Mouse (Mus musculus) liver, postnatal 0 days (tissue): ENCODE results near the gene Ppp3cb. TPM values are rescaled to one million over a fixed set of nuclear protein-coding genes. Genes with fewer than 3 reads are reported as not detected.
A peak's percentile ranks its signal among the peaks of the same experiment; 100 is the strongest.

Experiments used
- ATAC-seq: fragments of 200-750 bp; cut with Nextera tagmentation; 2 replicates; pipeline ENCODE4 v1.8.0; 2017; ENCODE audit warnings: mild to moderate bottlenecking, moderate library complexity
- DNase-seq: peaks from one replicate; pipeline ENCODE4 v3.0.0-alpha.2; 2016
- H3K27ac ChIP-seq: fragments of 300-500 bp; sonication (generic); 2 replicates; pipeline ENCODE4 v1.5.1; 2014; ENCODE audit warnings: antibody characterized with exemption, moderate library complexity, mild to moderate bottlenecking, low read depth
- H3K27me3 ChIP-seq: fragments of 300-500 bp; sonication (generic); 2 replicates; pipeline ENCODE4 v1.6.1; 2014; ENCODE audit warnings: low read length, control low read depth, mixed read lengths; ENCODE audit not compliant: insufficient read depth
- H3K36me3 ChIP-seq: fragments of 300-500 bp; sonication (generic); replicated peaks from 2 replicates; pipeline ENCODE4 v1.6.1; 2014; ENCODE audit warnings: mild to moderate bottlenecking, control low read depth, low read length, moderate library complexity, mixed read lengths; ENCODE audit not compliant: insufficient read depth
- H3K4me1 ChIP-seq: fragments of 300-500 bp; sonication (generic); 2 replicates; pipeline ENCODE4 v1.6.1; 2014; ENCODE audit warnings: antibody characterized with exemption, mild to moderate bottlenecking, control low read depth; ENCODE audit not compliant: insufficient read depth
- H3K4me2 ChIP-seq: fragments of 300-500 bp; sonication (generic); 2 replicates; pipeline ENCODE4 v1.6.1; 2014; ENCODE audit warnings: low read depth, mild to moderate bottlenecking, low read length, moderate library complexity, mixed read lengths
- H3K4me3 ChIP-seq: fragments of 300-500 bp; sonication (generic); 2 replicates; pipeline ENCODE4 v1.5.1; 2014; ENCODE audit warnings: low read depth, low read length
- H3K9ac ChIP-seq: fragments of 300-500 bp; sonication (generic); replicated peaks from 2 replicates; pipeline ENCODE4 v1.6.1; 2014; ENCODE audit warnings: mild to moderate bottlenecking, moderate library complexity
- H3K9me3 ChIP-seq: fragments of 300-500 bp; sonication (generic); 2 replicates; pipeline ENCODE4 v1.6.1; 2016; ENCODE audit warnings: mild to moderate bottlenecking, control low read depth, low read length, mixed read lengths
- CTCF ChIP-seq: sonication (generic); IDR thresholded peaks from 2 replicates; pipeline ENCODE4 v1.5.1; 2016; ENCODE audit warnings: antibody characterized with exemption, low read depth
- EP300 ChIP-seq: IDR thresholded peaks from 2 replicates; pipeline ENCODE4 v1.6.1; 2016; ENCODE audit warnings: antibody characterized with exemption, low read depth, mild to moderate bottlenecking
- WGBS: fragments of 180-500 bp; shearing (Covaris S2); extraction: QIAGEN DNeasy Blood & Tissue Kit; methylation state at CpG from one replicate; pipeline ENCODE4 v1.1.7; 2014; ENCODE audit not compliant: insufficient replicate concordance; 5-methylcytosine and 5-hydroxymethylcytosine counted together
- polyA plus RNA-seq: library from polyadenylated mRNA; unstranded; fragments of >200 nt; fragmentation: Nextera tagmentation; extraction: Ambion mirVana; gene quantifications from 2 replicates; pipeline ENCODE4 v1.2.1, GENCODE M21; 2015

Gene Ppp3cb
- polyA plus RNA-seq, 1 experiment from 2014 or later, result 13.6 TPM

DNA sequence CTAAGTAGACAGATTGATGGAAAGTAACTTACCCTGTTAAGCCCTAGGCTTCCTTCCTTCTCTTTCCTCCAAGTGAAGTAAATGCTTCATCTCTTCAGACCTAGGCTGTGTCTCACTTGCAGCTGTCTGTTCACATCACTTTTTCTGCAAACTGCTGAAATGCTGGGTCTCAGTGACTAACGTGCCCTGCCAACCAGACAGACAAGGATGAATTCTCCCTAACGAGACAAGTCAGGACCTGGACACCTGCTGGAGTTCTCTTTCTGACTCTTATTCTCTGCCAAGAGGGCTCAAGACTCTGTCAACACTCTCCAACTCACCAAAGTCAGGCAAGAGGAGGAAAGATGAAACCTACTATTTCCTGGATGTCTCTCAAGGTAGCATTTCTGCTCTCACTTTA lies 49.8 kb downstream of the Ppp3cb start, which contains the start of gene Mss51:
Gene Mss51 (minus strand): TSS at position 299 of the 400 bp plus-strand sequence.
- H3K9ac ChIP-seq, result no peak within 1 kb of the TSS
- no peak within 1 kb of the TSS for H3K27ac ChIP-seq
- H3K27me3 ChIP-seq, result no peaks in the 10 kb centered on the region
- no peak within 1 kb of the TSS for H3K4me3 ChIP-seq
- no peaks in the 10 kb centered on the region for H3K9me3 ChIP-seq
- ATAC-seq, result no peak
- H3K4me1 ChIP-seq, result no peaks in the 10 kb centered on the region
- no peak for TF ChIP-seq EP300
- no peak within 1 kb of the TSS for H3K4me2 ChIP-seq
- WGBS, result 83% methylated on average over 2 of the region's 2 CpGs
- no peak for DNase-seq
- peaks cover 28% of the 10 kb centered on the region for H3K36me3 ChIP-seq

DNA sequence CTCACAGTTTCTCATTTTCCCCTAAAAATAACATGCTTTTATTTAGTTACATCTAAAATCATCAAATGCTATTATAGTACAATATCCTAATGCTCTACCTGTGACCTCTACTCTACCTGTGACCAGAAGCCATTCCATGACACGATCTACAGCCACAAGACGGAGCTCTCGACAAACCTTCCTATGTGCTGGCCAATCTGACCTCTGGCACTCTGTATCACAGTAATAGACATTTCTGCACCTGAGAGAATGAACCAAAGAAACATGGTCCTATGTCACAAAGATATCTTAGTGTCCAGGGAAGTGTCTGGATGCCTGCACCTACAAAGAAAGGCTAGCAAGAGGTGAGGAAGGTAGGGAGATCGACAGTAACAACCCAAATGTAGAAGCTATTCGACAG lies 60.3 kb downstream of the Ppp3cb start:
- no peak for ATAC-seq
- Histone ChIP-seq H3K36me3 (peaks cover 7% of the 10 kb centered on the region), H3K4me3 (no peak overlapping the region), H3K27ac (no peak overlapping the region), H3K9me3 (no peaks in the 10 kb centered on the region), H3K4me1 (peaks cover 3% of the 10 kb centered on the region; the same call in 1 of the 2 replicates), H3K4me2 (no peak overlapping the region), H3K9ac (no peak overlapping the region), H3K27me3 (no peaks in the 10 kb centered on the region)
- no peak for DNase-seq
- WGBS, result 86% methylated on average over 5 of the region's 5 CpGs
- no peak for TF ChIP-seq EP300
- TF ChIP-seq CTCF, result no peak

DNA sequence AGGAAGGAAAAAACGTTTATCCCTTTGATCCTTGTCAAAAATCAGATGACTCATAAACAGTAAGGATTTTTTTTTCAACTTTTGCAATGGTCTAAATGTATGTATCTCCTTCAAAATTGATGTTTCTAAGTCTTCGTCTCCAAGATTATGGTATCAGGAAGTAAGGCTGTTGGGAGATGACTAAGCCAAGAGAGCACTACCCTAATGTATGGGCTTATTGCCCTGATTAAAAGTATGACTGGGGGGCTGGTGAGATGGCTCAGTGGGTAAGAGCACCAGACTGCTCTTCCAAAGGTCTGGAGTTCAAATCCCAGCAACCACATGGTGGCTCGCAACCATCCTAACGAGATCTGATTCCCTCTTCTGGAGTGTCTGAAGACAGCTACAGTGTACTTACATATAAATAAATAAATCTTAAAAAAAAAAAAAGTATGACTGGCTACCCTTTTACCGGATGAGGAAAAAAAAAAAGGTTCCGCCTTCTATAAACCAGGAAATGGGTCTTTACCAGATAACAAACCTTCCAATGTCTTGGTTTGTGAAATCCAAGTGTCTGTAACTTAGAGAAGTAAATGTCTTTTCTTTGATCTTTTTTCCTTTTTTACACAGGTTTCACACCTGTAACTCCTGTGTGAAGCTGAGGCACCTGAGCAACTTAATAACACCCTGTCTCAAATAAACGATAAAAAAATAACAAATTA lies 64.2 kb downstream of the Ppp3cb start:
- Histone ChIP-seq H3K9me3 (no peaks in the 10 kb centered on the region), H3K36me3 (peaks cover 7% of the 10 kb centered on the region), H3K9ac (no peak overlapping the region), H3K4me1 (peaks cover 16% of the 10 kb centered on the region), H3K27me3 (no peaks in the 10 kb centered on the region), H3K4me2 (no peak overlapping the region), H3K27ac (no peak overlapping the region), H3K4me3 (no peak overlapping the region)
- no peak for ATAC-seq
- 74% methylated on average over 7 of the region's 7 CpGs for WGBS
- TF ChIP-seq CTCF (no peak), EP300 (no peak)
- no peak for DNase-seq

DNA sequence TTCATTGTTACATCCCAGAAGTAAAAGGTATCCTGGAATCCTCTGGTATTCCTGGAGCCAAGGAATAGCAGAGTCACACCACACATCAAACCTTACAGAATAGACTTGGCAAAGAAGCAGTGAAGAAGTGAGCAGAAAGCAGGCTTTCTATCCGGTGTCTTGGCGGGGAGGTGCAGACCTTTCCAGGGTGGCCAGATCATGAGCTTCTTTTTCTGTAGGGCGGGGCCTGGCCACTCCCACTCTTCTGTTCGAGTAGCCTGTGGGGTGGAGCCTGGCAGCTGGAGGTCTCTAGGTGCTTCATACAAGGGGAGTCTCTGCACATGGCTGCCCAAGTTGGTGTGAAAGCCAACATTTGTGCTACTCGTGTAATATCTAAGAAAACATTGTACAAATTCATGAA lies 65.2 kb downstream of the Ppp3cb start:
- Histone ChIP-seq H3K4me3 (no peak overlapping the region), H3K9ac (no peak overlapping the region), H3K4me1 (peaks cover 19% of the 10 kb centered on the region), H3K4me2 (no peak overlapping the region), H3K9me3 (no peaks in the 10 kb centered on the region), H3K27ac (no peak overlapping the region), H3K27me3 (no peaks in the 10 kb centered on the region), H3K36me3 (peaks cover 3% of the 10 kb centered on the region; the same call in 1 of the 2 replicates)
- DNase-seq, result peak; percentile 55
- ATAC-seq, result no peak
- TF ChIP-seq CTCF, result no peak
- TF ChIP-seq EP300, result no peak
- 24% methylated on average over 5 of the region's 5 CpGs for WGBS

DNA sequence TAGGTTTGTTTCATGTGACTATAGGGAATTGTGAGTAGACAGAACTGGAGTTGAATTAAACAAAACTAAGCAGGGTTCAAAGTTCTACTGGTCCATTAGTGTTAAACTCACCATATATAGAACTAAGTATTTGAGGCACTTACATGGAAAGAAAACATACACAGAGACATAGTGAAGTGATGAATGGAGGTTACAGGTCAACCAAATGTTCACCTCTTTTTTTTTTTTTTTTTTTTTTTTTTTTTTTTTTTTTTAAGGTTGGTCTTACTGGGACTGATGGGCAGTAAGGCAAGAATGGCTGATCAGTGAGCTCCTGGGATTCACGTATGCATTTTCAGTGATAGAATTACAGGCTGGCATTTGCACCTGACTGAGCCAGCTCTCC lies 66.2 kb downstream of the Ppp3cb start:
- Histone ChIP-seq H3K4me1 (peaks cover 19% of the 10 kb centered on the region), H3K9me3 (no peaks in the 10 kb centered on the region), H3K4me2 (peak overlapping the region; percentile 92), H3K27me3 (no peaks in the 10 kb centered on the region), H3K36me3 (peaks cover 3% of the 10 kb centered on the region; the same call in 1 of the 2 replicates), H3K4me3 (peak overlapping the region; percentile 93), H3K27ac (peak overlapping the region; percentile 95), H3K9ac (peak overlapping the region; percentile 91)
- WGBS, result 75% methylated on average over 1 of the region's 1 CpGs
- no peak for DNase-seq
- TF ChIP-seq EP300, result no peak
- TF ChIP-seq CTCF, result no peak
- ATAC-seq, result no peak

DNA sequence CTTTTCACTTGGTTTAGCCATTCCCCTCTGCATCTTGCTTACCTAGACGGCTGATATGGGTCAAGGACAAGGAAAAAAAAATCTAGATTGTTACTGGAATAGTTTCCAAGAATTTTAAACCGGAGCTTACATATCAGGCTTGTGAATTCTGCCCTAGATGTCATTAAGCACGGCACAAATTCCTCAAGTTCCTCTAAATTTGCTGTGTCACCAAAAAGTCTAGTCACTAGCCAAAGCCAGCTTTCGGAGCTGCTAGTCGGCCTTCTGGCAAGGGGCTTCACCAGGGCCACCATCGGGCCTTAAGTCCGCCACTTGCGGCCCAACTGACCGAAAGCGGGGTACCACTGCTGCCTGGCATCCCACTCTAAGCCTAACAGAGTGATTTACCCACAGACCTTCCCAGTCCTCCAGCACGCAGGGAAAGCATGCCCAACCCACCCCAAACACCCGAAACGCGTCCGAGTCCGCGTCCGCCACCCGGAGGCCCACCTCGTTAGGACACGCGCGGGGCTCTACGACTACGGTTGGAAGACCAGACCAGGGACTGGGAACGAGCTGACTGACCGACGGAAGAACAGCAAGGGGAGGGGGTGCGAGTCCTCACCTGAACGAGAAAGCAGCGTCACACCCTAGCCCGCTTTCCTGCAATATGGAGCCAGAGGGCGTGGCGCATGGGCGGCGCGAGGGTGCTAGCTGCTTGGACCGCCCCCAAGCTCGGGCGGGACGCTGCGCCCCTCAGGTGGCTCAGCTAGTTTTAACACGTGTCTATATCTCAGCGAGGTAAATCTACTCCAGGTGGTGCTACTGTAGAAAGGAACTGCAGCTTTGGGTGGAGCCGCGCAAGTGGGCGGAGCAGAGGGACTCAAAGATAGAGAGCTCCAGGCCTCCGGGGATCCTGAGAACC lies 66.8 kb downstream of the Ppp3cb start, which contains the start of gene Anxa7:
Gene Anxa7 (minus strand): TSS at position 843 of the 904 bp plus-strand sequence.
- peak; percentile 89 for DNase-seq
- WGBS, result under 1% methylated on average over 48 of the region's 48 CpGs
- no peak for TF ChIP-seq EP300
- peak; percentile 35 for TF ChIP-seq CTCF

More for the DNA sequence above, 66.8 kb downstream of the Ppp3cb start, which contains the start of gene Anxa7:
- H3K4me3 ChIP-seq, result peak within 1 kb of the TSS; percentile 93
- H3K4me1 ChIP-seq, result peaks cover 19% of the 10 kb centered on the region
- peak within 1 kb of the TSS; percentile 92 for H3K4me2 ChIP-seq
- no peaks in the 10 kb centered on the region for H3K9me3 ChIP-seq
- ATAC-seq, result peak; percentile 83
- peak within 1 kb of the TSS; percentile 95 for H3K27ac ChIP-seq
- H3K9ac ChIP-seq, result peak within 1 kb of the TSS; percentile 91
- H3K27me3 ChIP-seq, result no peaks in the 10 kb centered on the region
- peaks cover 3% of the 10 kb centered on the region; the same call in 1 of the 2 replicates for H3K36me3 ChIP-seq
